Comparison of ENCODE assay signal across 15 mouse cellular contexts in the genomic region with DNA sequence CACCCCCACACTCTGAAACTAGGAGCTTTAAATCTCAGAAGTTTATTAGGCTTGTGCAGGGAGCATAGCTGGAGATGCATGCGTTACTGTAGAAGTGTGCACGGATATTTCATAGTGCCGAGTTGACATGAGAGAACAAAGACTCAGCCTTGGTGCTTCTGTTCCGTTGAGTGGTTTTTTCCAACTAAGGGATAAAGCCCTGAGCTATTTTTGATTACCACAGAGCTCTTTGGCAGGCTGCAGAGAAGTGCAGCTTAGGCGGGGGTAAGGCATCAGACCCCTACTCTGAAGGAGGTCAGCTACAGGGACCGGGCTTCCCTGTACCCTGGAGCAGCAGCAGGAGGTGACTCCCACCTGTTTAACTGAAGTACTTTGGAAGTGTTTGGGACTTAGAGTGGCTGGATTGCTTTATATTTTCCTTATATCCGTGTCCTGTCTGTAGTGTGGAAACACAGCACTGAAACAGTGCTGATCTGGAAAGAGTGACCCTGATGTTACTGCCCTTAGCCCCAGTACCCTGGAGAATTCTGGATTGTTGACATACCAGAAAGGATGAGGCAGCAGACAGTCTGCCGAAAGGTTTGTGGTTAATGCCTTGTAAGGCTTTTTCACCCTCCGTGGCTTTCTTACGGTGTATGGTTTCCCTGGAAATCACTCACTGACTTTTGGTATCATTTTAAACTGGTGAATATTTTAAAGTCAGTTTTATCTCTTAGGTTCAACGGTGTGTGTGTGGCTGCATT. TPM values are rescaled to one million over a fixed set of nuclear protein-coding genes. Genes with fewer than 3 reads are reported as not detected.
DNase-seq lines count a peak whose midpoint lies in the region; ATAC-seq and TF ChIP-seq lines count a peak whose summit lies in the region.
"Had no signal": no experiment of that assay in that cellular context is flagged by ENCODE, and none has a peak within 500 bp of the region (broad histone marks: within the 10 kb centered on the region; RNA-seq: fewer than 3 reads in every experiment).

No protein-coding gene starts in this region.

- in situ Hi-C loops in CH12.LX (cut with MboI; ENCODE audit: low pct_ligation_motif_present, low pct_unique_long_range_greater_than_20kb, low sequenced_read_pairs): loop anchor here (25.0 kb wide), 1 partner anchor 371 kb away; no protein-coding TSS in a partner anchor

- no peak overlapping the region for H3K9ac ChIP-seq in CH12.LX (ENCODE audit: insufficient read depth, low read depth)
- H3K9ac ChIP-seq: embryonic facial prominence, embryonic 12.5 days; hindbrain, embryonic 14.5 days; liver, embryonic 13.5 days; midbrain, embryonic 13.5 days had no signal

- peak overlapping the region; percentile 94 for H3K27ac ChIP-seq in layer of hippocampus, adult 2 months
- no peak overlapping the region for H3K27ac ChIP-seq in CH12.LX (ENCODE audit: insufficient read depth, low read depth)
- H3K27ac ChIP-seq: embryonic facial prominence, embryonic 12.5 days; hindbrain, embryonic 14.5 days; liver, embryonic 13.5 days; midbrain, embryonic 13.5 days had no signal

- DNase-seq in layer of hippocampus, adult 2 months (ENCODE audit: low spot score in 2 of 2): no peak
- DNase-seq in layer of hippocampus, adult 9-10 months (ENCODE audit: low spot score): no peak
- no peak for DNase-seq in CH12.LX (ENCODE audit: extremely low read depth)
- DNase-seq in brain, adult 2 months (ENCODE audit: low read depth, low spot score): peak; percentile 39
- DNase-seq in heart, postnatal 4 days: peak; percentile 34
- DNase-seq in spleen, adult 18-20 months: no peak
- DNase-seq: adrenal gland, postnatal 10 days; cerebellum, adult 11 months; layer of hippocampus, adult 9-11 months; liver, embryonic 13.5 days; thymus, postnatal 25 days had no signal

- no peak for TF ChIP-seq RAD21 in CH12.LX (IDR thresholded peaks at IDR 0.05; ENCODE audit: low read depth, low read length)

- dilution Hi-C loops in CH12.LX (cut with MboI; ENCODE audit: extremely low pct_ligation_motif_present, extremely low pct_unique_long_range_greater_than_20kb, low sequenced_read_pairs): no loop called here

- TF ChIP-seq CTCF in layer of hippocampus, adult 2 months (conservative IDR thresholded peaks at IDR 0.05): no peak
- TF ChIP-seq CTCF in CH12.LX (conservative IDR thresholded peaks at IDR 0.05 in 1 of 2, IDR thresholded peaks at IDR 0.05 in 1 of 2; ENCODE audit: low read depth in 2 of 2, low read length in 2 of 2): no peak

- H3K4me2 ChIP-seq in CH12.LX (ENCODE audit: insufficient read depth, low read depth, poor library complexity, severe bottlenecking): peak overlapping the region; percentile 8
- H3K4me2 ChIP-seq: embryonic facial prominence, embryonic 12.5 days; hindbrain, embryonic 14.5 days; liver, embryonic 13.5 days; midbrain, embryonic 13.5 days had no signal

- peaks cover 6% of the 10 kb centered on the region for H3K27me3 ChIP-seq in CH12.LX (replicated peaks)

- H3K4me1 ChIP-seq in CH12.LX (ENCODE audit: control insufficient read depth in 1 of 2, insufficient read depth in 2 of 2): peaks cover 5 to 19% of the 10 kb centered on the region in 2 experiments; a peak in 3 of 4 replicates

- ATAC-seq in megakaryocyte, adult 5-6 weeks (ENCODE audit: poor library complexity, severe bottlenecking): no peak
- ATAC-seq: midbrain, embryonic 13.5 days had no signal

- no peaks in the 10 kb centered on the region for H3K79me2 ChIP-seq in CH12.LX (replicated peaks; ENCODE audit: control insufficient read depth, extremely low read depth, insufficient read depth, poor library complexity, severe bottlenecking)

- no peaks in the 10 kb centered on the region for H3K36me3 ChIP-seq in CH12.LX (replicated peaks in 1 of 2; ENCODE audit: control insufficient read depth in 1 of 2, insufficient read depth in 1 of 2, low read length in 1 of 2)
- H3K36me3 ChIP-seq: embryonic facial prominence, embryonic 12.5 days; liver, embryonic 13.5 days; midbrain, embryonic 13.5 days had no signal

- TF ChIP-seq POLR2A in CH12.LX (IDR thresholded peaks at IDR 0.05; ENCODE audit: low read depth, low read length): no peak

- no peaks in the 10 kb centered on the region for H3K9me3 ChIP-seq in CH12.LX (replicated peaks; ENCODE audit: low read length)
- H3K9me3 ChIP-seq: embryonic facial prominence, embryonic 12.5 days; liver, embryonic 13.5 days; midbrain, embryonic 13.5 days had no signal

- peak overlapping the region; percentile 88 for H3K4me3 ChIP-seq in layer of hippocampus, adult 2 months
- H3K4me3 ChIP-seq in CH12.LX (replicated peaks in 1 of 3; ENCODE audit: low read depth in 2 of 3, low read length in 2 of 3, poor library complexity in 1 of 3): no peak overlapping the region
- H3K4me3 ChIP-seq: embryonic facial prominence, embryonic 12.5 days; liver, embryonic 13.5 days; midbrain, embryonic 13.5 days had no signal

- no peak for TF ChIP-seq EP300 in CH12.LX (IDR thresholded peaks at IDR 0.05; ENCODE audit: low read length)

TF ChIP-seq in CH12.LX, 34 proteins besides CTCF, POLR2A, EP300 and RAD21:
- TF ChIP-seq ELF1 (IDR thresholded peaks at IDR 0.05; ENCODE audit: low read depth, low read length) (no peak), JUND (conservative IDR thresholded peaks at IDR 0.05; ENCODE audit: low read depth, low read length) (no peak), MXI1 (IDR thresholded peaks at IDR 0.05; ENCODE audit: low read depth, low read length) (no peak), ZC3H11A (IDR thresholded peaks at IDR 0.05; ENCODE audit: low read depth, low read length) (no peak), ZNF384 (IDR thresholded peaks at IDR 0.05; ENCODE audit: low read depth, low read length) (no peak), USF1 (IDR thresholded peaks at IDR 0.05; ENCODE audit: low read depth, low read length) (no peak), ETS1 (conservative IDR thresholded peaks at IDR 0.05; ENCODE audit: low read depth, low read length) (no peak), KAT2A (IDR thresholded peaks at IDR 0.05; ENCODE audit: insufficient replicate concordance, low read length) (no peak), RCOR1 (conservative IDR thresholded peaks at IDR 0.05; ENCODE audit: low read depth, low read length) (no peak), MAFK (IDR thresholded peaks at IDR 0.05; ENCODE audit: insufficient replicate concordance, low read length) (no peak)

RNA-seq across cellular contexts. Expression of a gene that starts 2.7 kb away (rescaled TPM):
- total RNA-seq in layer of hippocampus, adult 2 months (2021): 10 to 100 TPM; 48.9 to 56.3 TPM
- total RNA-seq in CH12.LX (2012; rRNA removed) (15.6 and 19.0 TPM in 2 replicates), CH12.LX (2014; rRNA removed) (12.3 and 14.1 TPM in 2 replicates)
- polyA plus RNA-seq in CH12.LX (2012; ENCODE audit: insufficient read length, low read depth): 11.1 and 13.3 TPM in 2 replicates
- total RNA-seq in heart, postnatal 4 days (2021): 100 to 1,000 TPM; 160 to 171 TPM
- total RNA-seq in megakaryocyte, adult 5-6 weeks (2015): 0.07 TPM in 1 of 2 replicates, not detected in the other
- total RNA-seq in megakaryocyte, adult 5-6 weeks (2017): 0.12 TPM in 1 of 2 replicates, not detected in the other

Comparison
In these comparisons a context has a peak if more than half of its experiments do, and no peak if none do; other contexts are left out.
1. DNase-seq: peak in brain, adult 2 months (single experiment) and heart, postnatal 4 days (single experiment); none in layer of hippocampus, adult 2 months (0 of 2), layer of hippocampus, adult 9-10 months (single experiment), CH12.LX (single experiment) and spleen, adult 18-20 months (0 of 2).
2. RNA of a gene that starts 2.7 kb away (total RNA-seq): 160 to 171 TPM in heart, postnatal 4 days, 48.9 to 56.3 TPM in layer of hippocampus, adult 2 months and 12.3 to 19.0 TPM in CH12.LX; 0.07 to 0.12 TPM in megakaryocyte, adult 5-6 weeks; every median in the first group is over 10 times any median in the second.